25 mouse cellular contexts compared by ENCODE assay signal in genomic region chr19:50872144-50872543, GRCm38 (mm10).
A peak's percentile ranks its signal among the peaks of the same experiment; 100 is the strongest.
DNase-seq lines count a peak whose midpoint lies in the region; ATAC-seq and TF ChIP-seq lines count a peak whose summit lies in the region.
"Had no signal": no experiment of that assay in that cellular context is flagged by ENCODE, and none has a peak within 500 bp of the region (broad histone marks: within the 10 kb centered on the region; RNA-seq: fewer than 3 reads in every experiment).

No protein-coding gene starts in this region.

- in situ Hi-C loops in Patski (cut with MboI; ENCODE audit: low pct_unique_long_range_greater_than_20kb): no loop called here

- H3K4me1 ChIP-seq in limb, embryonic 14.5 days (ENCODE audit: control insufficient read depth, insufficient read depth, low read length): no peaks in the 10 kb centered on the region; the same call in 1 of the 2 replicates
- no peaks in the 10 kb centered on the region for H3K4me1 ChIP-seq in limb, embryonic 10.5 days
- H3K4me1 ChIP-seq: embryonic facial prominence, embryonic 15.5 days; forebrain, embryonic 12.5 days; heart, embryonic 15.5 days; limb, embryonic 12.5 days; liver, embryonic 13.5 days; stomach, embryonic 15.5 days had no signal

- H3K27ac ChIP-seq in limb, embryonic 14.5 days (replicated peaks; ENCODE audit: low read depth, low read length): no peak overlapping the region
- H3K27ac ChIP-seq in limb, embryonic 10.5 days: no peak overlapping the region
- H3K27ac ChIP-seq: embryonic facial prominence, embryonic 15.5 days; forebrain, embryonic 12.5 days; heart, embryonic 15.5 days; kidney, embryonic 15.5 days; limb, embryonic 12.5 days; liver, embryonic 13.5 days; macrophage; midbrain, embryonic 10.5 days; neural tube, embryonic 13.5 days; stomach, embryonic 15.5 days had no signal

- CTCF ChIA-PET in Patski (lab: Charles Lee): no interaction called here

- H3K27me3 ChIP-seq in limb, embryonic 14.5 days (ENCODE audit: control insufficient read depth, insufficient read depth, low read length): no peaks in the 10 kb centered on the region
- H3K27me3 ChIP-seq in limb, embryonic 10.5 days (ENCODE audit: low read depth, poor library complexity, severe bottlenecking): no peaks in the 10 kb centered on the region
- no peaks in the 10 kb centered on the region for H3K27me3 ChIP-seq in Patski
- H3K27me3 ChIP-seq: embryonic facial prominence, embryonic 15.5 days; forebrain, embryonic 12.5 days; heart, embryonic 15.5 days; kidney, embryonic 15.5 days; limb, embryonic 12.5 days; liver, embryonic 13.5 days; neural tube, embryonic 13.5 days; stomach, embryonic 15.5 days had no signal

- no peak for ATAC-seq in limb, embryonic 14.5 days (ENCODE audit: low FRiP score, low read depth)
- peak; percentile 88 for ATAC-seq in Patski
- ATAC-seq: hindbrain, embryonic 16.5 days; intestine, postnatal 0 days had no signal

- TF ChIP-seq POLR2A in limb, embryonic 14.5 days (IDR thresholded peaks at IDR 0.05; ENCODE audit: borderline replicate concordance, extremely low read depth, insufficient read depth, insufficient read length): no peak

- peak; percentile 7 for DNase-seq in embryo, embryonic 11 days
- no peak for DNase-seq in embryo, embryonic 9.5 days (ENCODE audit: extremely low spot score)
- peak; percentile 2 for DNase-seq in heart, adult 8-10 months (ENCODE audit: low spot score)
- DNase-seq in heart, postnatal 14 days: no peak
- peak; percentile 47 for DNase-seq in limb, embryonic 14.5 days (ENCODE audit: low spot score)
- no peak for DNase-seq in limb, embryonic 10.5 days (ENCODE audit: low spot score)
- peak; percentile 4 for DNase-seq in Patski (ENCODE audit: low read depth, low spot score)
- no peak for DNase-seq in retina, embryonic 14.5 days (ENCODE audit: low spot score)
- DNase-seq: cerebellum, adult 8-10 months; heart, adult 11 months; liver, embryonic 13.5 days; thymus, adult 2 months had no signal

- TF ChIP-seq CTCF in Patski (IDR thresholded peaks at IDR 0.05): no peak

- WGBS in limb, embryonic 14.5 days: 45% methylated on average over 2 of the region's 2 CpGs
- WGBS in limb, embryonic 10.5 days: 85% methylated on average over 2 of the region's 2 CpGs

- H3K9ac ChIP-seq in limb, embryonic 14.5 days (ENCODE audit: low read depth, low read length, severe bottlenecking): no peak overlapping the region
- H3K9ac ChIP-seq: embryonic facial prominence, embryonic 15.5 days; forebrain, embryonic 12.5 days; heart, embryonic 15.5 days; kidney, embryonic 15.5 days; limb, embryonic 12.5 days; liver, embryonic 13.5 days; lung, embryonic 14.5 days; neural tube, embryonic 13.5 days; stomach, embryonic 15.5 days had no signal

- intact Hi-C loops in heart, postnatal 14 days (cut with DNase I): no loop called here

- no peaks in the 10 kb centered on the region for H3K36me3 ChIP-seq in limb, embryonic 14.5 days (ENCODE audit: control insufficient read depth, insufficient read depth, low read length)
- no peaks in the 10 kb centered on the region for H3K36me3 ChIP-seq in limb, embryonic 10.5 days
- H3K36me3 ChIP-seq: embryonic facial prominence, embryonic 15.5 days; forebrain, embryonic 12.5 days; G1E; heart, embryonic 15.5 days; kidney, embryonic 15.5 days; limb, embryonic 12.5 days; liver, embryonic 13.5 days; midbrain, embryonic 10.5 days; neural tube, embryonic 13.5 days; stomach, embryonic 15.5 days had no signal

- POLR2A ChIA-PET in Patski (lab: Charles Lee): no interaction called here

- H3K4me3 ChIP-seq in limb, embryonic 14.5 days (replicated peaks; ENCODE audit: low read length): no peak overlapping the region
- no peak overlapping the region for H3K4me3 ChIP-seq in limb, embryonic 10.5 days
- H3K4me3 ChIP-seq: embryonic facial prominence, embryonic 15.5 days; forebrain, embryonic 12.5 days; heart, embryonic 15.5 days; kidney, embryonic 15.5 days; limb, embryonic 12.5 days; liver, embryonic 13.5 days; midbrain, embryonic 10.5 days; neural tube, embryonic 13.5 days; stomach, embryonic 15.5 days had no signal

- no peaks in the 10 kb centered on the region for H3K9me3 ChIP-seq in limb, embryonic 14.5 days (ENCODE audit: control insufficient read depth, low read length)
- H3K9me3 ChIP-seq in limb, embryonic 10.5 days (replicated peaks): no peaks in the 10 kb centered on the region
- H3K9me3 ChIP-seq: embryonic facial prominence, embryonic 15.5 days; forebrain, embryonic 12.5 days; G1E; heart, embryonic 15.5 days; kidney, embryonic 15.5 days; limb, embryonic 12.5 days; liver, embryonic 13.5 days; midbrain, embryonic 10.5 days; neural tube, embryonic 13.5 days; stomach, embryonic 15.5 days had no signal

- H3K4me2 ChIP-seq in limb, embryonic 14.5 days (replicated peaks; ENCODE audit: low read depth, low read length, severe bottlenecking): no peak overlapping the region
- H3K4me2 ChIP-seq: embryonic facial prominence, embryonic 15.5 days; forebrain, embryonic 12.5 days; heart, embryonic 15.5 days; kidney, embryonic 15.5 days; limb, embryonic 12.5 days; liver, embryonic 13.5 days; lung, embryonic 14.5 days; neural tube, embryonic 13.5 days; stomach, embryonic 15.5 days had no signal

Comparison
In these comparisons a context has a peak if more than half of its experiments do, and no peak if none do; other contexts are left out.
1. DNase-seq: peak in embryo, embryonic 11 days (single experiment), heart, adult 8-10 months (single experiment), limb, embryonic 14.5 days (single experiment) and Patski (single experiment); none in embryo, embryonic 9.5 days (single experiment), heart, postnatal 14 days (0 of 2), limb, embryonic 10.5 days (single experiment) and retina, embryonic 14.5 days (single experiment).